In the genomic region with DNA sequence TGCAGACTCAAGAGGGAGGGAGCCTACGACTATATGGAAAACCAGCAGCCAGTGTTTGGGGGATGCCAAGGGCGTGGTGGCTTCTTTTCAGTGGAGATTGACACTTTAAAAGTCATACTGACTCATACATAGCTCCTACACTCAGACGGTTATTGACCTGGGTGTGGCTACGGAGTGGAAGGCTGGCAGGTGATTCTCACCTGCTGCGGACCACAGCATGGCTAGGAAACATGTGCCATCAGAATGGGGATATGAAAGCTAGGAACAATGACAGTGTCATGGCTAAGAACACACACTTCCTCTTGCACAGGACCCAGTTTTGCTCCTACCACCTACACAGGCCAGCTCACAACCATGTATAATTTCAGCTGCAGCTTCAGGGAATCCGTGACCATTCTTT, we compare ENCODE assay signal across 23 mouse cellular contexts. TPM values are rescaled to one million over a fixed set of nuclear protein-coding genes. Genes with fewer than 3 reads are reported as not detected.
A peak's percentile ranks its signal among the peaks of the same experiment; 100 is the strongest.
DNase-seq lines count a peak whose midpoint lies in the region; ATAC-seq lines count a peak whose summit lies in the region.
"Had no signal": no experiment of that assay in that cellular context is flagged by ENCODE, and none has a peak within 500 bp of the region (broad histone marks: within the 10 kb centered on the region; RNA-seq: fewer than 3 reads in every experiment).

No protein-coding gene starts in this region.

- no peak overlapping the region for H3K9ac ChIP-seq in liver, embryonic 11.5 days (ENCODE audit: low read depth, low read length)
- H3K9ac ChIP-seq in intestine, embryonic 15.5 days = no peak overlapping the region
- peak overlapping the region; percentile 38 for H3K9ac ChIP-seq in liver, embryonic 16.5 days (ENCODE audit: low read depth, low read length)
- no peak overlapping the region for H3K9ac ChIP-seq in stomach, embryonic 15.5 days
- H3K9ac ChIP-seq: embryonic facial prominence, embryonic 15.5 days; forebrain, embryonic 13.5 days; hindbrain, embryonic 14.5 days; limb, embryonic 12.5 days; lung, embryonic 15.5 days; neural tube, embryonic 12.5 days had no signal

- no peak overlapping the region for H3K4me3 ChIP-seq in liver, embryonic 11.5 days (ENCODE audit: low read depth, low read length)
- no peak overlapping the region for H3K4me3 ChIP-seq in intestine, embryonic 15.5 days (replicated peaks)
- no peak overlapping the region for H3K4me3 ChIP-seq in liver, embryonic 16.5 days (ENCODE audit: low read depth, low read length)
- no peak overlapping the region for H3K4me3 ChIP-seq in stomach, embryonic 15.5 days (replicated peaks)
- H3K4me3 ChIP-seq: embryonic facial prominence, embryonic 15.5 days; forebrain, embryonic 13.5 days; left cerebral cortex, adult 2 months; limb, embryonic 12.5 days; lung, embryonic 15.5 days; megakaryocyte, embryonic 14.5 days; neural tube, embryonic 12.5 days had no signal

- H3K27me3 ChIP-seq in liver, embryonic 11.5 days (replicated peaks; ENCODE audit: control insufficient read depth, insufficient read depth, low read length) = no peaks in the 10 kb centered on the region
- H3K27me3 ChIP-seq in intestine, embryonic 15.5 days (replicated peaks) = no peaks in the 10 kb centered on the region
- no peaks in the 10 kb centered on the region for H3K27me3 ChIP-seq in liver, embryonic 16.5 days (ENCODE audit: control insufficient read depth, insufficient read depth, low read depth, low read length)
- no peaks in the 10 kb centered on the region for H3K27me3 ChIP-seq in stomach, embryonic 15.5 days (replicated peaks)
- H3K27me3 ChIP-seq: embryonic facial prominence, embryonic 15.5 days; forebrain, embryonic 13.5 days; limb, embryonic 12.5 days; lung, embryonic 15.5 days; megakaryocyte, embryonic 14.5 days; neural tube, embryonic 12.5 days had no signal

- peaks cover 41% of the 10 kb centered on the region for H3K4me1 ChIP-seq in liver, embryonic 11.5 days (replicated peaks; ENCODE audit: control insufficient read depth, insufficient read depth, low read length)
- H3K4me1 ChIP-seq in intestine, embryonic 15.5 days (replicated peaks) = no peaks in the 10 kb centered on the region
- peaks cover 77% of the 10 kb centered on the region for H3K4me1 ChIP-seq in liver, embryonic 16.5 days (ENCODE audit: control insufficient read depth, low read depth, low read length)
- no peaks in the 10 kb centered on the region for H3K4me1 ChIP-seq in stomach, embryonic 15.5 days
- H3K4me1 ChIP-seq: embryonic facial prominence, embryonic 15.5 days; forebrain, embryonic 13.5 days; lung, embryonic 15.5 days; neural tube, embryonic 12.5 days had no signal

- H3K4me2 ChIP-seq in liver, embryonic 11.5 days = no peak overlapping the region
- no peak overlapping the region for H3K4me2 ChIP-seq in intestine, embryonic 15.5 days (replicated peaks)
- peak overlapping the region; percentile 17; the same call in 1 of the 2 replicates for H3K4me2 ChIP-seq in liver, embryonic 16.5 days (ENCODE audit: low read depth, low read length)
- no peak overlapping the region for H3K4me2 ChIP-seq in stomach, embryonic 15.5 days
- H3K4me2 ChIP-seq: embryonic facial prominence, embryonic 15.5 days; forebrain, embryonic 13.5 days; hindbrain, embryonic 14.5 days; limb, embryonic 12.5 days; lung, embryonic 15.5 days; neural tube, embryonic 12.5 days had no signal

- no peaks in the 10 kb centered on the region for H3K9me3 ChIP-seq in liver, embryonic 11.5 days (ENCODE audit: control insufficient read depth, low read length)
- H3K9me3 ChIP-seq in intestine, embryonic 15.5 days = no peaks in the 10 kb centered on the region
- no peaks in the 10 kb centered on the region for H3K9me3 ChIP-seq in liver, embryonic 16.5 days (replicated peaks; ENCODE audit: control insufficient read depth, low read length)
- H3K9me3 ChIP-seq in stomach, embryonic 15.5 days = no peaks in the 10 kb centered on the region
- H3K9me3 ChIP-seq: embryonic facial prominence, embryonic 15.5 days; limb, embryonic 12.5 days; lung, embryonic 15.5 days; megakaryocyte, embryonic 14.5 days; neural tube, embryonic 12.5 days had no signal

- ATAC-seq in liver, embryonic 11.5 days (replicated peaks; ENCODE audit: low FRiP score) = no peak
- ATAC-seq in intestine, embryonic 15.5 days = peak; percentile 80
- peak; percentile 14; the same call in 1 of the 2 replicates for ATAC-seq in liver, embryonic 16.5 days (ENCODE audit: low read depth)
- ATAC-seq in stomach, embryonic 15.5 days (ENCODE audit: insufficient read depth, low FRiP score, low read depth) = 0 out of 2 replicates have a peak, but pooled peaks have one; percentile 45
- ATAC-seq: forebrain, embryonic 13.5 days had no signal

- peak; percentile 69 for DNase-seq in liver
- no peak for DNase-seq in liver, embryonic 11.5 days (ENCODE audit: low spot score)
- no peak for DNase-seq in cerebellum, adult 8-10 months
- no peak for DNase-seq in adrenal gland, postnatal 14 days
- no peak for DNase-seq in heart, postnatal 4 days
- DNase-seq: adrenal gland, postnatal 25 days; cerebellum, adult 2 months; gastrocnemius, postnatal 14 days; heart, postnatal 10 days; kidney, adult 18-20 months; kidney, postnatal 14 days; right cerebral cortex, postnatal 25 days had no signal

- H3K36me3 ChIP-seq in liver, embryonic 11.5 days (ENCODE audit: control insufficient read depth, insufficient read depth, low read length) = no peaks in the 10 kb centered on the region
- no peaks in the 10 kb centered on the region for H3K36me3 ChIP-seq in intestine, embryonic 15.5 days
- no peaks in the 10 kb centered on the region for H3K36me3 ChIP-seq in liver, embryonic 16.5 days (ENCODE audit: control insufficient read depth, insufficient read depth)
- H3K36me3 ChIP-seq in stomach, embryonic 15.5 days = no peaks in the 10 kb centered on the region
- H3K36me3 ChIP-seq: embryonic facial prominence, embryonic 15.5 days; limb, embryonic 12.5 days; lung, embryonic 15.5 days; neural tube, embryonic 12.5 days had no signal

- no peak overlapping the region for H3K27ac ChIP-seq in liver, embryonic 11.5 days (ENCODE audit: low read depth, low read length)
- no peak overlapping the region for H3K27ac ChIP-seq in intestine, embryonic 15.5 days
- peak overlapping the region; percentile 82 for H3K27ac ChIP-seq in liver, embryonic 16.5 days (ENCODE audit: low read length)
- H3K27ac ChIP-seq in stomach, embryonic 15.5 days = no peak overlapping the region
- H3K27ac ChIP-seq: embryonic facial prominence, embryonic 15.5 days; forebrain, embryonic 13.5 days; hindbrain, embryonic 14.5 days; left cerebral cortex, adult 2 months; limb, embryonic 12.5 days; lung, embryonic 15.5 days; neural tube, embryonic 12.5 days had no signal

- 67% methylated on average over 6 of the region's 6 CpGs for WGBS in liver, embryonic 11.5 days
- WGBS in intestine, embryonic 15.5 days = 46% methylated on average over 6 of the region's 6 CpGs
- 56% methylated on average over 6 of the region's 6 CpGs for WGBS in liver, embryonic 16.5 days (ENCODE audit: insufficient replicate concordance)
- 55% methylated on average over 6 of the region's 6 CpGs for WGBS in stomach, embryonic 15.5 days

RNA-seq across cellular contexts. Expression of a gene that starts 52.4 kb away (rescaled TPM):
- polyA plus RNA-seq in liver, embryonic 11.5 days (2014; fragmentation: Nextera tagmentation; extraction: Ambion mirVana) = 19.3 and 19.7 TPM in 2 replicates
- polyA plus RNA-seq in intestine, embryonic 15.5 days (2015; fragmentation: Nextera tagmentation; extraction: Ambion mirVana) = 5.3 TPM in 2 replicates
- 13.5 and 17.7 TPM in 2 replicates for polyA plus RNA-seq in liver, embryonic 16.5 days (2015; fragmentation: Nextera tagmentation; extraction: Ambion mirVana)
- polyA plus RNA-seq in stomach, embryonic 15.5 days (2015; fragmentation: Nextera tagmentation; extraction: Ambion mirVana) = 7.2 TPM in 2 replicates
- 37.3 and 43.2 TPM in 2 replicates for total RNA-seq in adrenal gland, postnatal 14 days (2021)
- 10 to 100 TPM; 38.3 to 39.9 TPM for total RNA-seq in heart, postnatal 4 days (2021)
